Mouse (Mus musculus) forebrain, postnatal 0 days (tissue): ENCODE data around the gene Slc25a23. TPM values are rescaled to one million over a fixed set of nuclear protein-coding genes. Genes with fewer than 3 reads are reported as not detected.

Experiments used
- ATAC-seq: fragments of 200-750 bp; cut with Nextera tagmentation; 2 replicates; pipeline ENCODE4 v1.8.0; 2017; ENCODE audit warnings: mild to moderate bottlenecking, moderate library complexity
- DNase-seq: peaks from one replicate; pipeline ENCODE4 v3.0.0-alpha.2; 2015
- H3K27ac ChIP-seq: fragments of 300-500 bp; sonication (generic); 2 replicates; pipeline ENCODE4 v1.5.1; 2014; ENCODE audit warnings: low read depth, mild to moderate bottlenecking, antibody characterized with exemption, low read length, moderate library complexity, mixed read lengths
- H3K27me3 ChIP-seq: fragments of 300-500 bp; sonication (generic); 2 replicates; pipeline ENCODE4 v1.6.1; 2014; ENCODE audit warnings: mild to moderate bottlenecking, low read length, mixed read lengths; ENCODE audit not compliant: insufficient read depth
- H3K36me3 ChIP-seq: fragments of 300-500 bp; sonication (generic); 2 replicates; pipeline ENCODE4 v1.6.1; 2014; ENCODE audit warnings: mild to moderate bottlenecking, moderate library complexity; ENCODE audit not compliant: insufficient read depth
- H3K4me1 ChIP-seq: fragments of 300-500 bp; sonication (generic); 2 replicates; pipeline ENCODE4 v1.6.1; 2014; ENCODE audit warnings: antibody characterized with exemption; ENCODE audit not compliant: insufficient read depth
- H3K4me2 ChIP-seq: fragments of 300-500 bp; sonication (generic); 2 replicates; pipeline ENCODE4 v1.6.1; 2014; ENCODE audit warnings: low read depth, mild to moderate bottlenecking, moderate library complexity
- H3K4me3 ChIP-seq: fragments of 300-500 bp; sonication (generic); 2 replicates; pipeline ENCODE4 v1.5.1; 2014; ENCODE audit warnings: low read depth, low read length, mixed read lengths
- H3K9ac ChIP-seq: fragments of 300-500 bp; sonication (generic); 2 replicates; pipeline ENCODE4 v1.6.1; 2014; ENCODE audit warnings: mild to moderate bottlenecking
- H3K9me3 ChIP-seq: fragments of 300-500 bp; sonication (generic); 2 replicates; pipeline ENCODE4 v1.6.1; 2016; ENCODE audit warnings: low read length
- CTCF ChIP-seq: sonication (generic); IDR thresholded peaks from 2 replicates; pipeline ENCODE4 v1.5.1; 2016; ENCODE audit warnings: antibody characterized with exemption, control low read depth, low read depth
- WGBS: fragments of 180-500 bp; shearing (Covaris S2); extraction: QIAGEN DNeasy Blood & Tissue Kit; methylation state at CpG from one replicate; pipeline ENCODE4 v1.1.7; 2014; 5-methylcytosine and 5-hydroxymethylcytosine counted together
- polyA plus RNA-seq: library from polyadenylated mRNA; unstranded; fragments of >200 nt; fragmentation: Nextera tagmentation; extraction: Ambion mirVana; gene quantifications from 2 replicates; pipeline ENCODE4 v1.2.1, GENCODE M21; 2015
- total RNA-seq: library from RNA; depleted of rRNA; stranded (reverse); fragments of >200 nt; gene quantifications from 2 replicates; pipeline ENCODE4 v1.2.3, GENCODE M21; 2014

The Slc25a23 gene
- total and polyA plus RNA-seq, 2 experiments from 2014 or later: 43.2 to 101 TPM

DNA sequence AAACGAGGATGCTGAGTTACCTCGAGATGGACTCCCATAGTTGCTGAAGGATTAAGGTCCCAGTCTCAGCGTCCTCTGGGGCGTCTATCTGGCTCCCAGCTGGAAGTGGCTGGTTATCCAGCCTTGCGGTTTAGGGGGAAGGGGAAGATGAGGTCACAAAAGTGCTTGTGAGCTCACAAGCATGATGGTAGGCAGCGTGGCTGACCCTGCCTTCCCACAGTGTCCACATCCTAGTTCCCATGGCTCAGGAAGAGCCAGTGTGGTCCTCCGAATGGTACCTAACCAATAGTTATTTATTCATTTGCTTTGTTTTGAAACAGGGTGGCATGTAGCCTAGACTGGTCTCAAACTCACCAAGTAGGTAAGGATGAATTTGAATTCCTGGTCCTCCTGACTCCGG, 18.1 kb downstream of the Slc25a23 start, which contains the start of gene Slc25a41:
Gene Slc25a41, minus strand, starts transcription at position 101 of the 400 bp plus-strand sequence.
- Histone ChIP-seq H3K27me3 (no peaks in the 10 kb centered on the region), H3K4me1 (no peaks in the 10 kb centered on the region), H3K27ac (no peak within 1 kb of the TSS), H3K9me3 (no peaks in the 10 kb centered on the region), H3K4me2 (no peak within 1 kb of the TSS), H3K9ac (no peak within 1 kb of the TSS), H3K36me3 (peaks cover 10% of the 10 kb centered on the region), H3K4me3 (no peak within 1 kb of the TSS)
- no peak for TF ChIP-seq CTCF
- no peak for ATAC-seq
- WGBS: 76% methylated on average over 8 of the region's 8 CpGs
- no peak for DNase-seq

DNA sequence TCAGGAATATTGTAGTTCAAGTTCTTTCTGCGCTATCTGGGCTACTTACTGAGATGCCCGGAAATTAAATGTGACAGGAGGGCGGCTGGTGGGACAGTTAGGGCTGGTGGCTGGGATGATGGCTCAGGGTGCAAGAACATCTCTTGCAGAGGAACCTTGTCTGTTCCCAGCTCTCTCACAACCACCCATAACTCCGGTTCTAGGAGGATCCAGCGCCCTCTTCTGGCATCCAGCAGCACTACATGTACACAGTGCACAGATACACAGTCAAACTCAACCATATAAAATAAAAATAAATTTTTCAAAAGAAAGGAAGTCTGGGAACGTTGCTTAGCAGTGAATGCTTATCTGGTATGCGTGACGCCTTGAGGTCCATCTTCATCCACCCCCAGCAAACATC, 20.7 kb downstream of the Slc25a23 start:
- Histone ChIP-seq H3K4me1 (no peaks in the 10 kb centered on the region), H3K9me3 (no peaks in the 10 kb centered on the region), H3K9ac (no peak overlapping the region), H3K4me2 (no peak overlapping the region), H3K27me3 (no peaks in the 10 kb centered on the region), H3K36me3 (no peaks in the 10 kb centered on the region), H3K4me3 (no peak overlapping the region), H3K27ac (no peak overlapping the region)
- TF ChIP-seq CTCF: peak; percentile 32
- no peak for ATAC-seq
- WGBS: 47% methylated on average over 8 of the region's 8 CpGs
- DNase-seq: no peak

- 91% methylated on average over 4 of the region's 4 CpGs for WGBS
- peaks cover 10% of the 10 kb centered on the region for H3K4me1 ChIP-seq
- no peak overlapping the region for H3K4me2 ChIP-seq
- H3K9ac ChIP-seq: no peak overlapping the region
- ATAC-seq (no peak), DNase-seq (no peak)
- H3K9me3 ChIP-seq: no peaks in the 10 kb centered on the region
- TF ChIP-seq CTCF: no peak
- no peak overlapping the region for H3K4me3 ChIP-seq
- H3K27me3 ChIP-seq: no peaks in the 10 kb centered on the region
- H3K36me3 ChIP-seq: peaks cover 4% of the 10 kb centered on the region; the same call in 1 of the 2 replicates
- no peak overlapping the region; the same call in 1 of the 2 replicates for H3K27ac ChIP-seq
Measured at GRCm38 (mm10) chr17:57032854-57033253, 26.8 kb downstream of the Slc25a23 start.

DNA sequence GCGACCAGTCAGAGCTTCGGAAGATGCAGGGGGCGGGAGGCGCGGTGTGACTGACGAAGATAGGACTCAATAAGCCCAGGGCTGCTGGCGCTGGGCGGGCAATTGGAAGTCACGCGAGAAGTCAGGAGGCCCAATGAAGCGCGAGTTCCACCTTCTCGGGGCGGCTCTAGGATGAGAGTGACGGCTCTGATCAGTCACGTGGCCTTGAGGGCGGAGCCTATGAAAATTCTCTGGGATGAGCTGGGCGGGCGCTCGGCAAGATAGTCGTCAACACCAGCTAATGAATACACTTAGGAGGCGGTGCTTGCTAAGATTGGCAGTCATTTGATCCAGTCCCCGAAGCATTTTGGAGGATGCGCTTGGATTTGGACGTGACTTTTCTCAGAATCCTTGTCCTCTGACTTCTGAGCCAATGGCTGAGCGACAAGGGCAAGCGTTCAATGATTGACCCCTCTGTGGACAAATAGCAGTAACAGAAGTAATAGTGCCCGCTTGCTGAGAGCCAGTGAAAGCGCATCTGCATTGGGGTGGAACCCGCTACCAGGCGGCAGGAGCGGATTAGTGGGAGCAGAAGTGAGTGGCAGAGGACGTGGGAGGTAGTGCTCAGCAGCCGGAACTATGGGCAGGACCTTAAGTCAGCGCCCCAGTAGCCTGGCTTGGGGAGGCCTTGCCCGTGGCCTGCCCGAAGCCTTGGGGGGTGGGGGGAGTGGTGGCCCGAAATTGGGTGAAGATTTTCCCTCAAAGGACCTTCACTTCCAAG, 27.8 kb downstream of the Slc25a23 start:
- DNase-seq (peak; percentile 100), ATAC-seq (peak; percentile 94)
- H3K9ac ChIP-seq: peak overlapping the region; percentile 48
- H3K36me3 ChIP-seq: peaks cover 12% of the 10 kb centered on the region
- WGBS: under 1% methylated on average over 38 of the region's 38 CpGs
- H3K27me3 ChIP-seq: no peaks in the 10 kb centered on the region
- peak overlapping the region; percentile 41 for H3K4me3 ChIP-seq
- peak; percentile 19; the same call in 1 of the 2 replicates for TF ChIP-seq CTCF
- peak overlapping the region; percentile 81 for H3K27ac ChIP-seq
- H3K4me2 ChIP-seq: peak overlapping the region; percentile 62
- H3K9me3 ChIP-seq: no peaks in the 10 kb centered on the region
- peaks cover 10% of the 10 kb centered on the region for H3K4me1 ChIP-seq

- Histone ChIP-seq H3K4me3 (peak within 1 kb of the TSS; percentile 99), H3K27me3 (no peaks in the 10 kb centered on the region), H3K4me2 (peak within 1 kb of the TSS; percentile 91), H3K9ac (peak within 1 kb of the TSS; percentile 98), H3K4me1 (peaks cover 10% of the 10 kb centered on the region), H3K36me3 (peaks cover 20% of the 10 kb centered on the region), H3K9me3 (no peaks in the 10 kb centered on the region), H3K27ac (peak within 1 kb of the TSS; percentile 96)
- TF ChIP-seq CTCF: no peak
- ATAC-seq (no peak), DNase-seq (peak; percentile 52)
- 3% methylated on average over 83 of the region's 99 CpGs for WGBS
Measured at GRCm38 (mm10) chr17:57030931-57031660, 28.6 kb downstream of the Slc25a23 start, which contains the start of gene Khsrp. TSS of gene Khsrp (minus strand) at chr17:57031522.

DNA sequence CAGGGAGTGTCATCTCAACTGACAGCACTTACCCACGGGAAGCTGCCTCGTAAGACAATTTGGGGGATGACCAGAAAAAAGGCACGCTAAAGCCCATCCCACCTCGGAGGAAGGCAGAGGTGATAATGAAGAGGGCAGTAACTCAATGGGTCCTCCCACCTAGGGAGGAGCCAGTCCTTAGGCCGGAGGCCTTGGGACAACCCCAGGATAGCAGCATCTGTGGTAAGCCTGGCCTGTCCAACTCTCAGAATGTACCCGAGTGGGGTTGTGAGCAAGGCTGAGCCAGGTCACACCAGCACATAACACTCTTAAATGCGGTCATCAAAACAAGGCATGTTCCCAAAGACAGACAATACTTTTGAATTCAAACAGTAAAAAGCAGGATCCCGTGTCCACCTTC, 30.0 kb downstream of the Slc25a23 start:
- H3K36me3 ChIP-seq: peaks cover 34% of the 10 kb centered on the region
- no peaks in the 10 kb centered on the region for H3K9me3 ChIP-seq
- TF ChIP-seq CTCF: no peak
- peak overlapping the region; percentile 91 for H3K4me2 ChIP-seq
- peak overlapping the region; percentile 98 for H3K9ac ChIP-seq
- no peaks in the 10 kb centered on the region for H3K27me3 ChIP-seq
- ATAC-seq (no peak), DNase-seq (no peak)
- no peak overlapping the region for H3K27ac ChIP-seq
- H3K4me3 ChIP-seq: peak overlapping the region; percentile 11; the same call in 1 of the 2 replicates
- H3K4me1 ChIP-seq: peaks cover 10% of the 10 kb centered on the region
- 53% methylated on average over 8 of the region's 8 CpGs for WGBS

DNA sequence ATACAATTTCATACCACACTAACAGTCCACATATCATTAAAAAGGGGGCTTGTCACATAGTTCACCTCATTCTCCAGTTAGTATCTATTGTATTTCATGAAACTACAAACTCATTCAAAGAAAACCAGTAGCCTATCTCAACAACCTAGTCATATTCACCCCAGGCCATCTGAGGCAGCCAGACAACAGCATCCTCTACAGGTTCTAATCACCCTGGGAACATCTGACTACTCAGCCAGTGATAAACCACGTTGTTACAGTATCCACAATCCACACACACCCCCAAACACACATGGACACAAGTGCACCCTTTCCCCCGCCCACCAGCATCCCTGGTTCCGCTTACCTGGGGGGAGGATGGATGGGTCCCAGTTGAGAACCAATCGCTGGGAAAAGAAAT, 32.2 kb downstream of the Slc25a23 start:
- no peak overlapping the region for H3K9ac ChIP-seq
- H3K4me3 ChIP-seq: no peak overlapping the region
- no peak for TF ChIP-seq CTCF
- no peak for ATAC-seq
- no peaks in the 10 kb centered on the region for H3K27me3 ChIP-seq
- H3K9me3 ChIP-seq: no peaks in the 10 kb centered on the region
- peaks cover 56% of the 10 kb centered on the region for H3K36me3 ChIP-seq
- no peak for DNase-seq
- no peak overlapping the region for H3K4me2 ChIP-seq
- H3K27ac ChIP-seq: no peak overlapping the region
- peaks cover 7% of the 10 kb centered on the region for H3K4me1 ChIP-seq
- WGBS: 91% methylated on average over 4 of the region's 4 CpGs
